Mouse (Mus musculus): ENCODE measurements at regions not wholly inside any gene's neighbourhood (a gene's known extent, or its start where the extent isn't known, plus 50 kb on each side); places are given as distances from the start of the nearest gene placed in this dataset.

GRCm38 (mm10) chr14:14645084-14645483 lies 57.0 kb upstream of the Slc4a7 start:
- no peak for TF ChIP-seq CTCF (IDR thresholded peaks at IDR 0.05; ENCODE audit: low read depth)
- no peak for TF ChIP-seq EP300 (IDR thresholded peaks at IDR 0.05; ENCODE audit: low read depth)
